Mouse (Mus musculus) hindbrain, postnatal 0 days (tissue): ENCODE measurements around the gene Eps15. TPM values are rescaled to one million over a fixed set of nuclear protein-coding genes. Genes with fewer than 3 reads are reported as not detected.
A peak's percentile ranks its signal among the peaks of the same experiment; 100 is the strongest.

ENCODE experiments used
- ATAC-seq: fragments of 200-750 bp; cut with Nextera tagmentation; 2 replicates; pipeline ENCODE4 v1.8.0; 2017; ENCODE audit warnings: mild to moderate bottlenecking, moderate TSS enrichment, moderate library complexity
- DNase-seq: peaks from one replicate; pipeline ENCODE4 v3.0.0-alpha.2; 2015; ENCODE audit warnings: low spot score
- H3K27ac ChIP-seq: fragments of 300-500 bp; sonication (generic); 2 replicates; pipeline ENCODE4 v1.5.1; 2014; ENCODE audit warnings: mild to moderate bottlenecking
- H3K27me3 ChIP-seq: fragments of 300-500 bp; sonication (generic); 2 replicates; pipeline ENCODE4 v1.6.1; 2014; ENCODE audit warnings: low read length, mixed read lengths; ENCODE audit not compliant: insufficient read depth
- H3K36me3 ChIP-seq: fragments of 300-500 bp; sonication (generic); 2 replicates; pipeline ENCODE4 v1.6.1; 2014; ENCODE audit warnings: low read length, mixed read lengths; ENCODE audit not compliant: insufficient read depth
- H3K4me1 ChIP-seq: fragments of 300-500 bp; sonication (generic); 2 replicates; pipeline ENCODE4 v1.6.1; 2014; ENCODE audit warnings: antibody characterized with exemption, low read length, mixed read lengths; ENCODE audit not compliant: insufficient read depth
- H3K4me2 ChIP-seq: fragments of 300-500 bp; sonication (generic); 2 replicates; pipeline ENCODE4 v1.6.1; 2014; ENCODE audit warnings: low read depth, mild to moderate bottlenecking, low read length, moderate library complexity, mixed read lengths
- H3K4me3 ChIP-seq: fragments of 300-500 bp; sonication (generic); 2 replicates; pipeline ENCODE4 v1.5.1; 2014; ENCODE audit warnings: low read length
- H3K9ac ChIP-seq: fragments of 300-500 bp; sonication (generic); replicated peaks from 2 replicates; pipeline ENCODE4 v1.6.1; 2014; ENCODE audit warnings: mild to moderate bottlenecking, low read length, moderate library complexity, mixed read lengths
- H3K9me3 ChIP-seq: fragments of 300-500 bp; sonication (generic); 2 replicates; pipeline ENCODE4 v1.6.1; 2016; ENCODE audit warnings: low read length, mixed read lengths
- CTCF ChIP-seq: IDR thresholded peaks from 2 replicates; pipeline ENCODE4 v1.5.1; 2016; ENCODE audit warnings: antibody characterized with exemption, control low read depth, low read depth
- WGBS: fragments of 180-500 bp; shearing (Covaris S2); extraction: QIAGEN DNeasy Blood & Tissue Kit; methylation state at CpG from one replicate; pipeline ENCODE4 v1.1.7; 2014; 5-methylcytosine and 5-hydroxymethylcytosine counted together
- polyA plus RNA-seq: library from polyadenylated mRNA; unstranded; fragments of >200 nt; fragmentation: Nextera tagmentation; extraction: Ambion mirVana; gene quantifications from 2 replicates; pipeline ENCODE4 v1.2.1, GENCODE M21; 2015
- total RNA-seq: library from RNA; depleted of rRNA; stranded (reverse); fragments of >200 nt; gene quantifications from 2 replicates; pipeline ENCODE4 v1.2.3, GENCODE M21; 2014

Eps15 gene
- total and polyA plus RNA-seq, 2 experiments from 2014 or later: 57.4 to 73.0 TPM

DNA sequence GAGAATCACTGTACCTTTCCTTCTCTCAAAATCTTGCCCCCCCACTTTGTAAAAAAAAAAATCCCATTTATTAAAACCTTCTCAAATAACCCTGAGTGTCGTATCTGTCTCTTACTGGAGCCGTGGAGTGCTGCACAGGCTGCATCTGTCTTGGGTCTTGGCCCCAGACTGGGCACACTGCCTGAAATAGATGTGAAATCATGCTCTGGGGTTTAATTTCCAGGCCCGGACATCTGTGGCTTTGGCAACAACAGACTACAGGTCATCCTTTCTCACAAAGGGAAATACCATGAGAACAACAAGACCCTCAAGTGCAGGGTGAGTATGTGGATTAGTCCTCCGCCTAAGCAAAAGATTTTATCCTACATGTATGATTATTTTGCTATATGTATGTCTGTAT, 38.1 kb upstream of the Eps15 start:
- Histone ChIP-seq H3K9me3 (no peaks in the 10 kb centered on the region), H3K4me2 (no peak overlapping the region), H3K36me3 (no peaks in the 10 kb centered on the region), H3K27ac (peak overlapping the region; percentile 49), H3K4me3 (no peak overlapping the region), H3K27me3 (no peaks in the 10 kb centered on the region), H3K9ac (no peak overlapping the region), H3K4me1 (peaks cover under 1% of the 10 kb centered on the region)
- ATAC-seq: peak; percentile 78
- 28% methylated on average over 4 of the region's 4 CpGs for WGBS
- no peak for TF ChIP-seq CTCF
- DNase-seq: peak; percentile 82

- Histone ChIP-seq H3K4me3 (no peak overlapping the region), H3K4me2 (no peak overlapping the region), H3K4me1 (no peaks in the 10 kb centered on the region; the same call in 1 of the 2 replicates), H3K27ac (no peak overlapping the region), H3K9me3 (no peaks in the 10 kb centered on the region), H3K27me3 (no peaks in the 10 kb centered on the region), H3K9ac (no peak overlapping the region), H3K36me3 (no peaks in the 10 kb centered on the region)
- no peak for ATAC-seq
- TF ChIP-seq CTCF: no peak
- 89% methylated on average over 7 of the region's 7 CpGs for WGBS
- DNase-seq: no peak
These were observed 35.6 kb upstream of the Eps15 start for GRCm38 (mm10) chr4:109244506-109244905.

- Histone ChIP-seq H3K36me3 (no peaks in the 10 kb centered on the region), H3K27ac (no peak overlapping the region)
These were observed 35.0 kb upstream of the Eps15 start for GRCm38 (mm10) chr4:109245016-109245620.

GRCm38 (mm10) chr4:109251605-109252004, 28.5 kb upstream of the Eps15 start:
- H3K4me3 ChIP-seq: no peak overlapping the region
- no peaks in the 10 kb centered on the region for H3K27me3 ChIP-seq
- DNase-seq (peak; percentile 8), ATAC-seq (peak; percentile 43; the same call in 1 of the 2 replicates)
- no peak overlapping the region for H3K27ac ChIP-seq
- H3K9ac ChIP-seq: no peak overlapping the region
- H3K4me1 ChIP-seq: no peaks in the 10 kb centered on the region
- H3K9me3 ChIP-seq: no peaks in the 10 kb centered on the region
- peak; percentile 61 for TF ChIP-seq CTCF
- no peak overlapping the region for H3K4me2 ChIP-seq
- WGBS: 50% methylated on average over 3 of the region's 3 CpGs
- no peaks in the 10 kb centered on the region for H3K36me3 ChIP-seq

More at GRCm38 (mm10) chr4:109245016-109245620, 35.0 kb upstream of the Eps15 start:
- Histone ChIP-seq H3K4me2 (no peak overlapping the region), H3K4me1 (no peaks in the 10 kb centered on the region; the same call in 1 of the 2 replicates), H3K27me3 (no peaks in the 10 kb centered on the region), H3K4me3 (no peak overlapping the region), H3K9ac (no peak overlapping the region), H3K9me3 (no peaks in the 10 kb centered on the region)
- WGBS: 87% methylated on average over 6 of the region's 6 CpGs
- ATAC-seq (no peak), DNase-seq (no peak)
- TF ChIP-seq CTCF: no peak

DNA sequence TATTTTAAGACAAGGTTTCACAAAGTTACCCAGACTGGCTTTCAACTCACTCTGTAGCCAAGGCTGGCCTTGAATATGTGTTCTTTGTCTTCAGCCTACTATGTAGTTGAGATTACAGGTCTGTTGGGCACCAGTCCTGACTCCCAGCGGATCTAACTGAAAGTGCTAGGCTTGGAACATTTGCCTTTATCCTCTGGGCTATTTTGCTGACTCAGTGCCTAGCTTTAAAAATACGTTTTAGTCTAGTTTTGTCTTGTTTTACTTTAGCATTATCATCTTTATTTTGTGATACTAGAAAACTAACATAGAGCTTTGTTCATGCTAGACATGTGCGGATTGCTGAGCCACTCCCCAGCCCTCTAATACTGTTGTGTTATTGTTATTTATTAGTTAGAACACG, 27.9 kb upstream of the Eps15 start:
- Histone ChIP-seq H3K4me2 (no peak overlapping the region), H3K9ac (no peak overlapping the region), H3K4me1 (no peaks in the 10 kb centered on the region), H3K36me3 (no peaks in the 10 kb centered on the region), H3K4me3 (no peak overlapping the region), H3K27me3 (no peaks in the 10 kb centered on the region), H3K27ac (no peak overlapping the region), H3K9me3 (no peaks in the 10 kb centered on the region)
- 83% methylated on average over 4 of the region's 4 CpGs for WGBS
- ATAC-seq: no peak
- TF ChIP-seq CTCF: no peak
- DNase-seq: no peak

DNA sequence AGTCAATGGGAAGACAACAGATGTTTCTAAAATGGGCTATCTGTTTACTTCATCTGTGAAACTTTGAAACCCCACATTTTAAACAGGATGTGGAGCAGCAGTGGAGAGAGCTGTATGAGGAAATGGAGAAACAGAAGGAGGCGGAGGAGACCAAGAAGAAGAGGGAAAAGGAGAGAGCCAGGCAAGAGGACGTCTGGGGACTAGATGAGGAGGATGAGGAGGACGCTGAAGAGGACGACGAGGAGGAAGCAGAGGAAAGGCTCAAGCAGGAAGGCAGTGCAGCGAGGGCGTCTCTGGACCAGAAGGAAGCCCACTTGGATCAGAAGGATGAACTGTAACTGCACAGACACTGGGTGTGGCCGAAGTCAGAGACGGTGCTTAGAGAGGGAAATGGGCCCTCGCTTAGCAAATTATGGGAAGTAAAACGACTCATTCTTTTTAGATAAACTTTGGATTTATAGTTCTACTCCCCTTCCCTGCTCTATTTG, 26.4 kb upstream of the Eps15 start:
- Histone ChIP-seq H3K4me1 (no peaks in the 10 kb centered on the region), H3K27ac (no peak overlapping the region), H3K36me3 (no peaks in the 10 kb centered on the region), H3K9ac (no peak overlapping the region), H3K4me3 (no peak overlapping the region), H3K27me3 (no peaks in the 10 kb centered on the region), H3K4me2 (no peak overlapping the region), H3K9me3 (no peaks in the 10 kb centered on the region)
- DNase-seq (no peak), ATAC-seq (no peak)
- no peak for TF ChIP-seq CTCF
- WGBS: 78% methylated on average over 11 of the region's 11 CpGs

DNA sequence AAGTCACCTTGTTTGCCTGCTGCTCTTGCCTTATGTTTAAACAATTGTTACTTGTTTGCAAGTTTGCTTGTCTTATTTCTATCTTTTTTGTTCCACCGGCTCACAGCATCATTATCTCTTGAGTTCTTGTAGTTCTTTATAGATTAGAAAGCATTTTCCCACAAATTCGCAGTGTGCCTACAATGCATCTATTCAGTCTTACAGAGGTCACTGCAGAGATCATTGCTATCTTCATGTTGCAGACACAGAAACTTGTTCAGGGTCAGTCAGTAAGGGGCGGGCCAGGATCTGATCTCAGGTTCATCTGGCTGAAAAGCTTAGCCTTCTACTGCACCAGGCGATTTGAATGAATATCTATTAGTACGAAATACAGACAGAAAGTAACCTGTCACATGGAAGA, 25.6 kb upstream of the Eps15 start:
- H3K27me3 ChIP-seq: no peaks in the 10 kb centered on the region
- no peak overlapping the region for H3K4me3 ChIP-seq
- whole genome bisulfite sequencing: 88% methylated on average over 5 of the region's 5 CpGs
- H3K4me2 ChIP-seq: no peak overlapping the region
- no peak for DNase-seq
- H3K27ac ChIP-seq: no peak overlapping the region
- TF ChIP-seq CTCF: no peak
- no peak for ATAC-seq
- no peaks in the 10 kb centered on the region for H3K36me3 ChIP-seq
- H3K4me1 ChIP-seq: no peaks in the 10 kb centered on the region
- H3K9ac ChIP-seq: no peak overlapping the region
- H3K9me3 ChIP-seq: no peaks in the 10 kb centered on the region
